Mouse (Mus musculus) left cerebral cortex, adult 11 months (tissue): ENCODE measurements at regions not wholly inside any gene's neighbourhood (a gene's known extent, or its start where the extent isn't known, plus 50 kb on each side); places are given as distances from the start of the nearest gene placed in this dataset.

Experiments
- DNase-seq: peaks from one replicate; pipeline ENCODE4 v3.0.0; 2022; ENCODE audit warnings: low spot score

GRCm38 (mm10) chr4:152935484-152935883 lies 457.8 kb upstream of the Kcnab2 start:
- no peak for DNase-seq

GRCm38 (mm10) chr4:152928422-152928985 lies 450.8 kb upstream of the Kcnab2 start:
- DNase-seq, result no peak

GRCm38 (mm10) chr4:152920261-152920660 lies 442.6 kb upstream of the Kcnab2 start:
- DNase-seq, result no peak

- no peak for DNase-seq
These were observed 442.2 kb upstream of the Kcnab2 start for GRCm38 (mm10) chr4:152919851-152920250.

- DNase-seq, result no peak
These were observed 438.9 kb upstream of the Kcnab2 start for GRCm38 (mm10) chr4:152916576-152916975.

GRCm38 (mm10) chr4:152913497-152913896 lies 435.8 kb upstream of the Kcnab2 start:
- no peak for DNase-seq

GRCm38 (mm10) chr4:152912846-152913245 lies 435.2 kb upstream of the Kcnab2 start:
- no peak for DNase-seq

- peak; percentile 27 for DNase-seq
These were observed 430.6 kb upstream of the Kcnab2 start for GRCm38 (mm10) chr4:152908235-152908634.

GRCm38 (mm10) chr4:152902851-152903250 lies 425.2 kb upstream of the Kcnab2 start:
- no peak for DNase-seq

GRCm38 (mm10) chr4:152900049-152900448 lies 422.4 kb upstream of the Kcnab2 start:
- peak; percentile 32 for DNase-seq

- no peak for DNase-seq
These were observed 417.4 kb upstream of the Kcnab2 start for GRCm38 (mm10) chr4:152895076-152895475.

- DNase-seq, result no peak
These were observed 415.3 kb upstream of the Kcnab2 start for GRCm38 (mm10) chr4:152892997-152893396.

GRCm38 (mm10) chr4:152889211-152889610 lies 411.5 kb upstream of the Kcnab2 start:
- no peak for DNase-seq

- DNase-seq, result no peak
These were observed 410.6 kb upstream of the Kcnab2 start for GRCm38 (mm10) chr4:152888306-152888705.

- DNase-seq, result no peak
These were observed 409.1 kb upstream of the Kcnab2 start for GRCm38 (mm10) chr4:152886773-152887172.

GRCm38 (mm10) chr4:152881433-152881930 lies 403.8 kb upstream of the Kcnab2 start:
- no peak for DNase-seq

GRCm38 (mm10) chr4:152880368-152880767 lies 402.7 kb upstream of the Kcnab2 start:
- DNase-seq, result no peak

- no peak for DNase-seq
These were observed 401.3 kb upstream of the Kcnab2 start for GRCm38 (mm10) chr4:152878941-152879340.

- no peak for DNase-seq
These were observed 400.7 kb upstream of the Kcnab2 start for GRCm38 (mm10) chr4:152878401-152878800.

- no peak for DNase-seq
These were observed 392.4 kb upstream of the Kcnab2 start for GRCm38 (mm10) chr4:152870046-152870445.

- DNase-seq, result no peak
These were observed 388.2 kb upstream of the Kcnab2 start for GRCm38 (mm10) chr4:152865894-152866293.

- no peak for DNase-seq
These were observed 385.3 kb upstream of the Kcnab2 start for GRCm38 (mm10) chr4:152862818-152863614.

GRCm38 (mm10) chr4:152859161-152859560 lies 381.5 kb upstream of the Kcnab2 start:
- no peak for DNase-seq

GRCm38 (mm10) chr4:152850147-152850546 lies 372.5 kb upstream of the Kcnab2 start:
- no peak for DNase-seq
